Mouse (Mus musculus): ENCODE results near the gene Brd3. TPM values are rescaled to one million over a fixed set of nuclear protein-coding genes. Genes with fewer than 3 reads are reported as not detected.

The Brd3 gene
- total RNA-seq, 2 experiments from 2014 or later: 79.7 to 80.2 TPM

GRCm38 (mm10) chr2:27404375-27405093, 102.9 kb downstream of the Brd3 start:
- DNase-seq (ENCODE audit: low spot score in 2 of 2): no peak

GRCm38 (mm10) chr2:27401544-27401943, 105.9 kb downstream of the Brd3 start:
- DNase-seq (ENCODE audit: low spot score in 2 of 2): no peak

GRCm38 (mm10) chr2:27400083-27400482, 107.4 kb downstream of the Brd3 start:
- DNase-seq (ENCODE audit: low spot score in 2 of 2): no peak

GRCm38 (mm10) chr2:27396656-27397440, 110.6 kb downstream of the Brd3 start:
- DNase-seq (ENCODE audit: low spot score in 2 of 2): peak; percentile 42 to 49

Small RNAs within 50 kb of the gene (microRNA-seq; reads per million reads assigned to microRNA genes)
- gene Gm24049: 0 reads per million in 2 experiments
- 0 reads per million in 2 experiments for gene Mir7578

Other genes with a start within 250 kb of the Brd3 start
- gene Vav2, start 80.6 kb downstream of the Brd3 start, total RNA-seq (2021): 10 to 100 TPM; 30.3 to 33.4 TPM
- gene Brd3os, start 65.3 kb downstream of the Brd3 start, total RNA-seq (2021): 10 to 100 TPM; 25.3 to 26.6 TPM
- 10 to 100 TPM; 42.8 to 44.2 TPM for gene Wdr5, start 7.5 kb upstream of the Brd3 start, total RNA-seq (2021)
- 10 to 100 TPM; 13.4 to 14.2 TPM for gene Rxra, start 168.8 kb upstream of the Brd3 start, total RNA-seq (2021)

All from layer of hippocampus, postnatal 10 days (tissue).